Mouse (Mus musculus) limb, embryonic 11.5 days (tissue): ENCODE results near the gene Socs7. TPM values are rescaled to one million over a fixed set of nuclear protein-coding genes. Genes with fewer than 3 reads are reported as not detected.

ENCODE experiments used
- ATAC-seq: fragments of 200-750 bp; cut with Nextera tagmentation; 2 replicates; pipeline ENCODE4 v1.8.0; 2017; ENCODE audit warnings: low read depth; ENCODE audit not compliant: insufficient number of reproducible peaks, low FRiP score, low TSS enrichment
- DNase-seq: peaks from one replicate; pipeline ENCODE4 v3.0.0-alpha.2; 2015; ENCODE audit warnings: low spot score
- H3K27ac ChIP-seq: fragments of 300-500 bp; sonication (generic); replicated peaks from 2 replicates; pipeline ENCODE4 v1.5.1; 2014; ENCODE audit warnings: low read depth, mild to moderate bottlenecking, low read length
- H3K27me3 ChIP-seq: fragments of 300-500 bp; sonication (generic); 2 replicates; pipeline ENCODE4 v1.6.1; 2014; ENCODE audit warnings: mild to moderate bottlenecking, low read length, mixed read lengths; ENCODE audit not compliant: control insufficient read depth, insufficient read depth
- H3K36me3 ChIP-seq: fragments of 300-500 bp; sonication (generic); 2 replicates; pipeline ENCODE4 v1.6.1; 2014; ENCODE audit warnings: mild to moderate bottlenecking, low read length, moderate library complexity, mixed read lengths; ENCODE audit not compliant: control insufficient read depth, insufficient read depth
- H3K4me1 ChIP-seq: fragments of 300-500 bp; sonication (generic); 2 replicates; pipeline ENCODE4 v1.6.1; 2014; ENCODE audit warnings: low read length, mixed read lengths; ENCODE audit not compliant: control insufficient read depth, insufficient read depth
- H3K4me2 ChIP-seq: fragments of 300-500 bp; sonication (generic); 2 replicates; pipeline ENCODE4 v1.6.1; 2014; ENCODE audit warnings: low read depth, mild to moderate bottlenecking, moderate library complexity; ENCODE audit not compliant: severe bottlenecking
- H3K4me3 ChIP-seq: fragments of 300-500 bp; sonication (generic); 2 replicates; pipeline ENCODE4 v1.5.1; 2014; ENCODE audit warnings: low read depth, low read length
- H3K9ac ChIP-seq: fragments of 300-500 bp; sonication (generic); 2 replicates; pipeline ENCODE4 v1.6.1; 2014; ENCODE audit warnings: mild to moderate bottlenecking, low read length
- H3K9me3 ChIP-seq: fragments of 300-500 bp; sonication (generic); 2 replicates; pipeline ENCODE4 v1.6.1; 2016; ENCODE audit warnings: low read length; ENCODE audit not compliant: control insufficient read depth
- WGBS: fragments of 180-500 bp; shearing (Covaris S2); extraction: QIAGEN DNeasy Blood & Tissue Kit; methylation state at CpG from one replicate; pipeline ENCODE4 v1.1.7; 2014; 5-methylcytosine and 5-hydroxymethylcytosine counted together
- polyA plus RNA-seq: library from polyadenylated mRNA; unstranded; fragments of >200 nt; fragmentation: Nextera tagmentation; extraction: Ambion mirVana; gene quantifications from 2 replicates; pipeline ENCODE4 v1.2.1, GENCODE M21; 2014

Gene Socs7
- polyA plus RNA-seq, 1 experiment from 2014 or later, result 2.1 TPM

DNA sequence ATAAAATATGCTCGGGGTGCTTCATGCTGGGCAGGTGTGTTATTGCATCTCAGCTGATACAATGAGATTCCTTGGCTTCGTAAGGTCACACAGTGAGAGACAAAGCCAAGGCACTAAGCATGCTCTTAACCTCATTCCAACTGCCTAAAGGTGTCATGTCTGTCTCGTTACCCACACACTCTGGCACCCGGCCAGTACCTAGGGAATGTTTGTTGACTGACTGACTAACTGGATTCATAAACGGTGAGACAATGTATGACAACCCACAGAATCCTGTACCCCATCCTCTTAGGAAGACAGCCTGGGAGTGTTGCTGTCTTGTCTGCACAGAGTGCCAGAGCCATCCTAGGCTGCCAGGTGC lies 57.2 kb downstream of the Socs7 start:
- H3K36me3 ChIP-seq, result no peaks in the 10 kb centered on the region
- no peak for DNase-seq
- no peak for ATAC-seq
- H3K27me3 ChIP-seq, result no peaks in the 10 kb centered on the region
- WGBS, result 75% methylated on average over 5 of the region's 5 CpGs
- H3K4me1 ChIP-seq, result peaks cover 23% of the 10 kb centered on the region
- H3K9ac ChIP-seq, result no peak overlapping the region
- no peak overlapping the region for H3K4me3 ChIP-seq
- no peaks in the 10 kb centered on the region for H3K9me3 ChIP-seq
- H3K4me2 ChIP-seq, result no peak overlapping the region
- H3K27ac ChIP-seq, result no peak overlapping the region

DNA sequence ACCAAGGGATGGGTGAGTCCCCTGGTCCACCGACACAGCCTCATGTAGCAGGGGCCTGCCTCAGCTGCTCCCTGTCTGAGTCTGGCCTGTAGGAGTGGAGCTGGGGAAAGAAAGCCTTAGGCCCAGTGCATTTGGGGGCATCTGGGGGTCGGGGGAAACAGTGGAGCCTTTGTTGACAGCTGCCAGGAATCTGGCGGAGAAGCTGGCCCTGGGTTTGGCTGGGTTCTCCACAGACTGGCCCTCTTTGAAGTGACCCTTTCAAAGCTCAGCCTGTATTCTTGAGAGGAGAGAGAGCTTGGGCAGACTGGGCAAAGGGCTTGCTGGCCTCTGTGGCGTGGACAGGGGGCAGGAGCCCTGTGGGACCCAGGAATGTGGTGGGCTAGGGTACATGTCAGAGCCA lies 60.2 kb downstream of the Socs7 start:
- no peaks in the 10 kb centered on the region for H3K36me3 ChIP-seq
- no peaks in the 10 kb centered on the region for H3K27me3 ChIP-seq
- H3K27ac ChIP-seq, result peak overlapping the region; percentile 76
- ATAC-seq (peak; percentile 21; the same call in 1 of the 2 replicates), DNase-seq (no peak)
- no peak overlapping the region for H3K4me3 ChIP-seq
- H3K9me3 ChIP-seq, result no peaks in the 10 kb centered on the region
- WGBS, result 50% methylated on average over 4 of the region's 4 CpGs
- peaks cover 14% of the 10 kb centered on the region for H3K4me1 ChIP-seq
- no peak overlapping the region for H3K4me2 ChIP-seq
- H3K9ac ChIP-seq, result peak overlapping the region; percentile 9; the same call in 1 of the 2 replicates

DNA sequence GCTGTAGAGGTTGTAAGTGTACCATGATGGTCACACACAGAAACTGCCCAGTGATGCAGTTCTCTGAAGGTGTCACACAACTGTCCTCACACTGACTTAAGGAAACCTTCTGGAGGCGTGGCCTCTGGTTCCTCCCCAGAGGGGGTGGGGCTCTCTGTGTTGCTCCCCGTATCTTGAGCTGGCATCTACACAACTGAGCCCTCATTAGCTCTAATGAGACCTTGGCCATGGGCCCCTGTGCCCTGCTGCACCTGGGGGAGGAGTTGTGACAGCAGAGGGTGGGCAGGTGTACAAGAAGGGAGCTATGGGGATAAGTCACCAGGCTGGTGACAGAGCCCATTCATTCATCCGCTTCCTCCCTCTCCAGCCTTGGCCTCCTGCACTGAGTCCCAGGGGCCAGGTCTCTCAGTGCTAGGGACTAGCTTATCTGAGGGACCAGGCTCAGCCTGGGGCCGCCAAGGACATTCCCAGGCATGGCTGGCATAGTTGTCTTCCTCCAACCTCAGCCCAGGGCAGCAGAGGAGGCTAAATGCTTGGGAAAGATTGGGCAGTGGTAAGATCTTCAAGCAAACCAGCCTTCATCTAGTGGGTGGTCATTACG lies 61.8 kb downstream of the Socs7 start:
- H3K9ac ChIP-seq, result no peak overlapping the region
- H3K4me2 ChIP-seq, result no peak overlapping the region
- no peak overlapping the region for H3K27ac ChIP-seq
- H3K4me3 ChIP-seq, result no peak overlapping the region
- WGBS, result 56% methylated on average over 5 of the region's 5 CpGs
- H3K9me3 ChIP-seq, result no peaks in the 10 kb centered on the region
- H3K4me1 ChIP-seq, result peaks cover 20% of the 10 kb centered on the region
- no peaks in the 10 kb centered on the region for H3K36me3 ChIP-seq
- no peaks in the 10 kb centered on the region for H3K27me3 ChIP-seq
- DNase-seq (no peak), ATAC-seq (no peak)

DNA sequence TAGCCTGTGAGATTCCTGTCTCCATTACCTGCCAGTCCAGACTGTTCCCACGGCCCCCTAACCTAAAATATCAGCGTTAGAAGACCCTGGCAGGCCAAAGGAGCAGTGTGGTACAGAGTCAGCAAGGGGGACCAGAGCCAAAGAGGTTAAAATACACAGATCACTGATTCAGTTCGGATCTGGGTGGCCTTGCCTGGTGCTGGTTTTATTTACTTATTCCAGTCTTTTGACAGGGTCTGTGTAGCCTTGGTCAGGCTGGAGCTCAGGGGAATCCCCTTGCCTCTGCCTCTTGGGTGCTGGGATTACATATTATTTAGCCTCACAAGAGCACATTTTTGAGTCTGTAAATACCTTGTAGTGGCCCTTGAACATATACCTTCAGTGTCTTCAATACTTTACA lies 62.5 kb downstream of the Socs7 start:
- H3K27ac ChIP-seq, result no peak overlapping the region

DNA sequence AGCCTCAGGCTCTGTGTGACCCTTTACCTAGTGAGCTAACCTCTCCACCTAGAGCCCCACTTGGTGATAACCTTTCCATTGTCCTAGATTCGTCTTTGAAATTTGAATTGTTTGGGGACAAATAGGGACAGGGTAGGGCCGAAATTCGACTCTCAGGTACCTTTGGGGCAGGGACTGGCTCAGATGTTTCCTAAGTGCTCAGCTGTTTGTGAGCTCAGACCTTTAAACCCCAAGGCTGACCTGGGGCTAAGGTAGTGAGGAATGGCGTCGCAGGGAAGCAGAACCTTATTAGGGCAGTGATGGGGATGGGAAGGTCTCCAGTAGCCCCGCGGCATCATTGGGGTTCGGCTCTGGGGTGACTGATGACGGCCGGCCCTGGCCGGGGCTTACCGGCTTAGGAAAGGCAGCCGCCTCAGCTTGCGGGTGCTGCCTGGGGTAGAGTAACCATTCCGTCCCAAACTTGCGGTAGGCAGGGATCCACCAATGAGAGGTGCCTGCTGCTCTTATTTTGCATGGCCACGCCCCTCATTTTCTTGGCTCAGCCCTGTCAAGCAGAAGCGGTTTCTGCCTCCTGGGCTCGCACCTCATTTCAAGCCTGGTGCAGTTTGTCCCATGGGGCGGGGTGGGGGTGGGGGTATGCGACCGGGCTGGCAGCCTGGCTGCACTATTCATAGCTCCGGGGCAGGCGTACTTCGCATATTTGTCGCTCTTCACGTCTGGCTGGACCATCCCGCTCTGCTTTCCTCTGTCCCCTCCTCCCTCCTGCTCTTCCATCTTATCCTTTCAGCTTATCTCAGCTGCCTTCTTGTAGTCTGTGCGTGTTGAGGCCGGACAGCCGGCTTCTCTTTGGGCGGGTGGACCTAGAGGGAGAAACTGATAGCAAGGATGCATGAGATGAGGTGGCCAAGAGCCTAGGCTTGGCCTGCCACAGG lies 65.7 kb downstream of the Socs7 start:
- peak overlapping the region; percentile 72 for H3K4me2 ChIP-seq
- H3K4me3 ChIP-seq, result peak overlapping the region; percentile 20
- 1% methylated on average over 32 of the region's 32 CpGs for WGBS
- H3K27me3 ChIP-seq, result no peaks in the 10 kb centered on the region
- ATAC-seq, result peak; percentile 88
- H3K9ac ChIP-seq, result peak overlapping the region; percentile 43; the same call in 1 of the 2 replicates
- peak; percentile 83 for DNase-seq
- 0 out of 2 replicates have a peak overlapping the region, but pooled peaks have one; percentile 21 for H3K27ac ChIP-seq
- peaks cover 12% of the 10 kb centered on the region for H3K4me1 ChIP-seq
- H3K9me3 ChIP-seq, result no peaks in the 10 kb centered on the region
- no peaks in the 10 kb centered on the region for H3K36me3 ChIP-seq

More for the DNA sequence above, 62.5 kb downstream of the Socs7 start:
- no peak overlapping the region for H3K4me3 ChIP-seq
- ATAC-seq (no peak), DNase-seq (no peak)
- no peak overlapping the region for H3K9ac ChIP-seq
- no peaks in the 10 kb centered on the region for H3K36me3 ChIP-seq
- no peak overlapping the region for H3K4me2 ChIP-seq
- H3K9me3 ChIP-seq, result no peaks in the 10 kb centered on the region
- WGBS, result 80% methylated on average over 3 of the region's 3 CpGs
- H3K27me3 ChIP-seq, result no peaks in the 10 kb centered on the region
- H3K4me1 ChIP-seq, result peaks cover 20% of the 10 kb centered on the region

DNA sequence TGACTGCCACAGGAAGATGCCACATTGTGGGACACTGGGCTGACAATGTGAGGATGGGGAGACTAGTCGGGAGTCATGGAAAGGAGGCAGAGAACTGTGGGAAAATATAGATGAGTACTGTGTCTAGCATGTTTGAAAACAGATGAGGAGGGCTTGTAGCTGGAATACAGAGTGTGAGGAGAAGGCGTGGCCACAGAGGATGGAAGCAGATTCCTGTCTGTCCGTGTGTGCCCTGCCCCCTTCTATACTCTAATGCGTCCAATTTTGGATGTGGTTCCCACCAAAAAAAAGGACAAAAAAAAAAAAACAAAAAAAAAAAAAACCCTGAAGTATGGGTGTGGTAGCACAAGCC lies 66.4 kb downstream of the Socs7 start:
- no peak overlapping the region for H3K9ac ChIP-seq

DNA sequence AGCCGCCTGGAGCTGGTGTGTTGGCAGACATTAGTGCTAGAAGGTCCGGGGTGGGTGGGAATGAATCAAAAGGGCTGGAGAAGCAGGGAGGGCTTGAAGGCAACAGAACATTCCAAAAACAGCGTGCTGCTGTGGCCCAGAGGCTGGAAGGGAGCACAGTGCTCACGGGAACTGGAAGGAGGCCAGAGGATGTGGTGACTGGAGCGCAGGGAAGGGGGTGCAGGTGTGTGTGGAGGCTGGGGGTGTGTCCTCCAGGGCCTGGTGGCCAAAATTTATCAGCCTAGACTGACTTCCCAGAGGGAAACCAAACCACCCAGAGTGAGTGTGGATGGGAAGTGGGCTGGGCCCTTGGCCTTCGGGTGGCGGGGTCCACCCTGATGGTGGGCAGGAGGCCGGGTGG lies 67.3 kb downstream of the Socs7 start:
- peaks cover 13% of the 10 kb centered on the region for H3K4me1 ChIP-seq
- DNase-seq (no peak), ATAC-seq (no peak)
- H3K9ac ChIP-seq, result no peak overlapping the region
- H3K27ac ChIP-seq, result no peak overlapping the region
- H3K36me3 ChIP-seq, result no peaks in the 10 kb centered on the region
- 83% methylated on average over 8 of the region's 8 CpGs for WGBS
- no peak overlapping the region for H3K4me2 ChIP-seq
- no peaks in the 10 kb centered on the region for H3K9me3 ChIP-seq
- no peak overlapping the region for H3K4me3 ChIP-seq
- H3K27me3 ChIP-seq, result no peaks in the 10 kb centered on the region

More for the DNA sequence above, 66.4 kb downstream of the Socs7 start:
- no peak for DNase-seq
- H3K27ac ChIP-seq, result no peak overlapping the region
- no peaks in the 10 kb centered on the region for H3K36me3 ChIP-seq
- H3K9me3 ChIP-seq, result no peaks in the 10 kb centered on the region
- H3K4me3 ChIP-seq, result peak overlapping the region; percentile 20; the same call in 1 of the 2 replicates
- no peak for ATAC-seq
- WGBS, result 60% methylated on average over 4 of the region's 4 CpGs
- H3K27me3 ChIP-seq, result no peaks in the 10 kb centered on the region
- peak overlapping the region; percentile 72; the same call in 1 of the 2 replicates for H3K4me2 ChIP-seq
- H3K4me1 ChIP-seq, result peaks cover 12% of the 10 kb centered on the region

DNA sequence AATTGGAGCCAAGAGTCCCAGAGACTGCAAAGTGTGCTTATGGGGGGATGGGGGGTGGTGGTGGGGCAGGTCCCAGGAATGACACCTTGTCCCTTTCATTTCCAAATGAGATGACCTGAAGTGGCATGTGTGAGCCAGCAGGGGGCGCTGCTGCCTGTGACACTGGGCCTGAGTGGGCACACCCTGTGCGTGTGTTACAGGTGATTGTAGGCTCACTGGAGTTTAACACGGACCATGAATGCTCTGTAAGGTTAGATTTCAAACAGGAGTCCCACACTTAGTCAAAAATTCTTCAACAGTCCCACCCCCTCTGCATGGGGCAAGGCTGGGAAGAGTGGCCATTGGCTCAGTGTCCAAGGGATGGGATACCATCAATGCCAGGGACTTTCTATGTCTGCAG lies 69.7 kb downstream of the Socs7 start:
- ATAC-seq (no peak), DNase-seq (peak; percentile 70)
- Histone ChIP-seq H3K36me3 (no peaks in the 10 kb centered on the region), H3K27ac (no peak overlapping the region), H3K4me1 (peaks cover 25% of the 10 kb centered on the region), H3K4me2 (no peak overlapping the region), H3K27me3 (no peaks in the 10 kb centered on the region), H3K9ac (no peak overlapping the region), H3K4me3 (no peak overlapping the region), H3K9me3 (no peaks in the 10 kb centered on the region)
- 10% methylated on average over 3 of the region's 3 CpGs for WGBS
